Mouse (Mus musculus): ENCODE measurements around the gene Tcl1b2. TPM values are rescaled to one million over a fixed set of nuclear protein-coding genes. Genes with fewer than 3 reads are reported as not detected.

Tcl1b2 gene
- polyA plus RNA-seq (2016; fragmentation: Nextera tagmentation; extraction: Ambion mirVana): not detected in 2 replicates

GRCm38 (mm10) chr12:105145714-105146113 lies at the start of gene Tcl1b2:
TSS of gene Tcl1b2 (plus strand) at chr12:105146014.
- no peaks in the 10 kb centered on the region for H3K36me3 ChIP-seq
- H3K27me3 ChIP-seq: no peaks in the 10 kb centered on the region
- no peaks in the 10 kb centered on the region for H3K4me1 ChIP-seq (replicated peaks)
- no peaks in the 10 kb centered on the region for H3K9me3 ChIP-seq
- H3K9ac ChIP-seq (replicated peaks): no peak within 1 kb of the TSS
- WGBS: 82% methylated on average over 3 of the region's 3 CpGs
- H3K4me2 ChIP-seq: no peak within 1 kb of the TSS
- no peak for ATAC-seq (ENCODE audit: insufficient number of reproducible peaks, insufficient read depth, low FRiP score, low TSS enrichment, low read depth)
- H3K27ac ChIP-seq: no peak within 1 kb of the TSS
- no peak within 1 kb of the TSS for H3K4me3 ChIP-seq (replicated peaks)

GRCm38 (mm10) chr12:105099466-105100044 lies 46.3 kb upstream of the Tcl1b2 start:
- no peaks in the 10 kb centered on the region for H3K36me3 ChIP-seq
- H3K4me2 ChIP-seq: no peak overlapping the region
- no peaks in the 10 kb centered on the region for H3K9me3 ChIP-seq
- H3K4me1 ChIP-seq (replicated peaks): no peaks in the 10 kb centered on the region
- no peak for ATAC-seq (ENCODE audit: insufficient number of reproducible peaks, insufficient read depth, low FRiP score, low TSS enrichment, low read depth)
- no peak overlapping the region for H3K4me3 ChIP-seq (replicated peaks)
- no peak overlapping the region for H3K9ac ChIP-seq (replicated peaks)
- WGBS: 48% methylated on average over 9 of the region's 9 CpGs
- H3K27ac ChIP-seq: no peak overlapping the region
- peaks cover 5% of the 10 kb centered on the region; the same call in 1 of the 2 replicates for H3K27me3 ChIP-seq

GRCm38 (mm10) chr12:105102901-105103300 lies 42.9 kb upstream of the Tcl1b2 start:
- Histone ChIP-seq H3K9ac (replicated peaks) (no peak overlapping the region), H3K36me3 (no peaks in the 10 kb centered on the region), H3K4me2 (no peak overlapping the region), H3K4me3 (replicated peaks) (no peak overlapping the region), H3K27me3 (peaks cover 5% of the 10 kb centered on the region; the same call in 1 of the 2 replicates), H3K9me3 (no peaks in the 10 kb centered on the region), H3K27ac (no peak overlapping the region), H3K4me1 (replicated peaks) (no peaks in the 10 kb centered on the region)
- 47% methylated on average over 8 of the region's 8 CpGs for WGBS
- no peak for ATAC-seq (ENCODE audit: insufficient number of reproducible peaks, insufficient read depth, low FRiP score, low TSS enrichment, low read depth)

GRCm38 (mm10) chr12:105104036-105104435 lies 41.8 kb upstream of the Tcl1b2 start:
- H3K27me3 ChIP-seq: peaks cover 5% of the 10 kb centered on the region; the same call in 1 of the 2 replicates
- ATAC-seq (ENCODE audit: insufficient number of reproducible peaks, insufficient read depth, low FRiP score, low TSS enrichment, low read depth): no peak
- no peak overlapping the region for H3K4me2 ChIP-seq
- 0 out of 2 replicates have a peak, but pooled peaks cover 1% of the 10 kb centered on the region for H3K4me1 ChIP-seq (replicated peaks)
- WGBS: 4% methylated on average over 4 of the region's 4 CpGs
- H3K9me3 ChIP-seq: no peaks in the 10 kb centered on the region
- H3K4me3 ChIP-seq (replicated peaks): no peak overlapping the region
- H3K27ac ChIP-seq: no peak overlapping the region
- H3K36me3 ChIP-seq: no peaks in the 10 kb centered on the region
- H3K9ac ChIP-seq (replicated peaks): no peak overlapping the region

GRCm38 (mm10) chr12:105105326-105105725 lies 40.5 kb upstream of the Tcl1b2 start:
- Histone ChIP-seq H3K4me1 (replicated peaks) (peaks cover 11% of the 10 kb centered on the region), H3K4me2 (no peak overlapping the region), H3K9me3 (no peaks in the 10 kb centered on the region), H3K27ac (no peak overlapping the region), H3K4me3 (replicated peaks) (no peak overlapping the region), H3K9ac (replicated peaks) (no peak overlapping the region), H3K36me3 (no peaks in the 10 kb centered on the region), H3K27me3 (peaks cover 5% of the 10 kb centered on the region; the same call in 1 of the 2 replicates)
- WGBS: 79% methylated on average over 5 of the region's 5 CpGs
- no peak for ATAC-seq (ENCODE audit: insufficient number of reproducible peaks, insufficient read depth, low FRiP score, low TSS enrichment, low read depth)

- Histone ChIP-seq H3K4me3 (replicated peaks) (no peak overlapping the region), H3K9ac (replicated peaks) (no peak overlapping the region), H3K4me2 (no peak overlapping the region), H3K27me3 (no peaks in the 10 kb centered on the region), H3K9me3 (no peaks in the 10 kb centered on the region), H3K36me3 (no peaks in the 10 kb centered on the region), H3K4me1 (replicated peaks) (peaks cover 35% of the 10 kb centered on the region), H3K27ac (no peak overlapping the region)
- ATAC-seq (ENCODE audit: insufficient number of reproducible peaks, insufficient read depth, low FRiP score, low TSS enrichment, low read depth): no peak
- 93% methylated on average over 4 of the region's 4 CpGs for WGBS
These were observed 37.0 kb upstream of the Tcl1b2 start for GRCm38 (mm10) chr12:105108856-105109255.

GRCm38 (mm10) chr12:105109406-105109805 lies 36.4 kb upstream of the Tcl1b2 start:
- H3K36me3 ChIP-seq: no peaks in the 10 kb centered on the region
- H3K9ac ChIP-seq (replicated peaks): no peak overlapping the region
- H3K27me3 ChIP-seq: no peaks in the 10 kb centered on the region
- H3K4me2 ChIP-seq: no peak overlapping the region
- H3K4me1 ChIP-seq (replicated peaks): peaks cover 35% of the 10 kb centered on the region
- ATAC-seq (ENCODE audit: insufficient number of reproducible peaks, insufficient read depth, low FRiP score, low TSS enrichment, low read depth): no peak
- 69% methylated on average over 3 of the region's 3 CpGs for WGBS
- H3K27ac ChIP-seq: no peak overlapping the region
- H3K4me3 ChIP-seq (replicated peaks): no peak overlapping the region
- H3K9me3 ChIP-seq: no peaks in the 10 kb centered on the region

- Histone ChIP-seq H3K9me3 (no peaks in the 10 kb centered on the region), H3K9ac (replicated peaks) (no peak overlapping the region), H3K4me3 (replicated peaks) (no peak overlapping the region), H3K4me2 (no peak overlapping the region), H3K27me3 (no peaks in the 10 kb centered on the region), H3K4me1 (replicated peaks) (peaks cover 35% of the 10 kb centered on the region), H3K27ac (no peak overlapping the region), H3K36me3 (no peaks in the 10 kb centered on the region)
- no peak for ATAC-seq (ENCODE audit: insufficient number of reproducible peaks, insufficient read depth, low FRiP score, low TSS enrichment, low read depth)
- WGBS: 57% methylated on average over 4 of the region's 4 CpGs
These were observed 36.0 kb upstream of the Tcl1b2 start for GRCm38 (mm10) chr12:105109812-105110211.

- no peaks in the 10 kb centered on the region for H3K27me3 ChIP-seq
- peak overlapping the region; percentile 74 for H3K27ac ChIP-seq
- no peaks in the 10 kb centered on the region for H3K36me3 ChIP-seq
- no peak; the same call in 1 of the 2 replicates for ATAC-seq (ENCODE audit: insufficient number of reproducible peaks, insufficient read depth, low FRiP score, low TSS enrichment, low read depth)
- H3K4me1 ChIP-seq (replicated peaks): peaks cover 35% of the 10 kb centered on the region
- no peaks in the 10 kb centered on the region for H3K9me3 ChIP-seq
- H3K9ac ChIP-seq (replicated peaks): no peak overlapping the region
- no peak overlapping the region for H3K4me3 ChIP-seq (replicated peaks)
- 35% methylated on average over 13 of the region's 13 CpGs for WGBS
- peak overlapping the region; percentile 19 for H3K4me2 ChIP-seq
These were observed 33.4 kb upstream of the Tcl1b2 start for GRCm38 (mm10) chr12:105112321-105112988.

- H3K9ac ChIP-seq (replicated peaks): no peak overlapping the region
- no peaks in the 10 kb centered on the region for H3K9me3 ChIP-seq
- WGBS: 94% methylated on average over 1 of the region's 1 CpGs
- H3K27me3 ChIP-seq: no peaks in the 10 kb centered on the region
- H3K4me1 ChIP-seq (replicated peaks): peaks cover 12% of the 10 kb centered on the region
- no peak overlapping the region for H3K4me2 ChIP-seq
- no peak for ATAC-seq (ENCODE audit: insufficient number of reproducible peaks, insufficient read depth, low FRiP score, low TSS enrichment, low read depth)
- H3K4me3 ChIP-seq (replicated peaks): no peak overlapping the region
- no peaks in the 10 kb centered on the region for H3K36me3 ChIP-seq
- H3K27ac ChIP-seq: no peak overlapping the region
These were observed 29.2 kb upstream of the Tcl1b2 start for GRCm38 (mm10) chr12:105116648-105117047.

GRCm38 (mm10) chr12:105125362-105125761 lies 20.5 kb upstream of the Tcl1b2 start:
- Histone ChIP-seq H3K27ac (no peak overlapping the region), H3K4me3 (replicated peaks) (no peak overlapping the region), H3K9me3 (no peaks in the 10 kb centered on the region), H3K4me1 (replicated peaks) (no peaks in the 10 kb centered on the region), H3K4me2 (no peak overlapping the region), H3K27me3 (no peaks in the 10 kb centered on the region), H3K9ac (replicated peaks) (no peak overlapping the region), H3K36me3 (no peaks in the 10 kb centered on the region)
- WGBS: 86% methylated on average over 6 of the region's 6 CpGs
- no peak for ATAC-seq (ENCODE audit: insufficient number of reproducible peaks, insufficient read depth, low FRiP score, low TSS enrichment, low read depth)
